Mouse (Mus musculus) ES-Bruce4 (cell line): ENCODE data around the gene Dlx6.

Source experiments
- CTCF ChIP-seq: IDR thresholded peaks from one replicate; pipeline ENCODE4 v1.8.1; 2011; ENCODE audit warnings: low read depth, low read length
- POLR2A ChIP-seq: IDR thresholded peaks from one replicate; pipeline ENCODE4 v1.8.1; 2011; ENCODE audit warnings: low read length; ENCODE audit not compliant: insufficient read depth

GRCm38 (mm10) chr6:6877346-6877910 lies 14.3 kb downstream of the Dlx6 start:
- no peak for TF ChIP-seq CTCF
- TF ChIP-seq POLR2A = no peak
